Mouse (Mus musculus): Measurements from ENCODE around the gene Phf24. TPM values are rescaled to one million over a fixed set of nuclear protein-coding genes. Genes with fewer than 3 reads are reported as not detected.

Gene Phf24
- polyA plus RNA-seq, 1 experiment from 2014 or later: 33.6 TPM

Other genes with a start within 250 kb of the Phf24 start
- gene 4930578G10Rik, start 181.1 kb upstream of the Phf24 start, polyA plus RNA-seq (2015; fragmentation: Nextera tagmentation; extraction: Ambion mirVana): 0.86 TPM in 1 of 2 replicates, not detected in the other
- not detected in 2 replicates for gene Ccl19, start 160.1 kb upstream of the Phf24 start, polyA plus RNA-seq (2015; fragmentation: Nextera tagmentation; extraction: Ambion mirVana)
- 0.58 and 0.62 TPM in 2 replicates for gene Ccl21a, start 142.7 kb upstream of the Phf24 start, polyA plus RNA-seq (2015; fragmentation: Nextera tagmentation; extraction: Ambion mirVana)
- gene Fam205a1, start 62.8 kb upstream of the Phf24 start, polyA plus RNA-seq (2015; fragmentation: Nextera tagmentation; extraction: Ambion mirVana): 0.15 TPM in 1 of 2 replicates, not detected in the other
- gene Gm12394, start 59.9 kb upstream of the Phf24 start, polyA plus RNA-seq (2015; fragmentation: Nextera tagmentation; extraction: Ambion mirVana): 0.24 and 0.49 TPM in 2 replicates
- 1.4 and 1.6 TPM in 2 replicates for gene Fam205c, start 42.4 kb upstream of the Phf24 start, polyA plus RNA-seq (2015; fragmentation: Nextera tagmentation; extraction: Ambion mirVana)
- gene Dnajb5, start 33.2 kb downstream of the Phf24 start, polyA plus RNA-seq (2015; fragmentation: Nextera tagmentation; extraction: Ambion mirVana): 56.0 and 82.4 TPM in 2 replicates
- 0.51 and 0.60 TPM in 2 replicates for gene 1700022I11Rik, start 52.9 kb downstream of the Phf24 start, polyA plus RNA-seq (2015; fragmentation: Nextera tagmentation; extraction: Ambion mirVana)
- gene Vcp, start 83.8 kb downstream of the Phf24 start, polyA plus RNA-seq (2015; fragmentation: Nextera tagmentation; extraction: Ambion mirVana): 509 and 532 TPM in 2 replicates
- 32.8 and 33.2 TPM in 2 replicates for gene Fancg, start 93.8 kb downstream of the Phf24 start, polyA plus RNA-seq (2015; fragmentation: Nextera tagmentation; extraction: Ambion mirVana)
- gene Pigo, start 109.2 kb downstream of the Phf24 start, polyA plus RNA-seq (2015; fragmentation: Nextera tagmentation; extraction: Ambion mirVana): 20.9 and 24.5 TPM in 2 replicates
- gene Stoml2, start 115.0 kb downstream of the Phf24 start, polyA plus RNA-seq (2015; fragmentation: Nextera tagmentation; extraction: Ambion mirVana): 237 and 238 TPM in 2 replicates
- 39.2 and 48.2 TPM in 2 replicates for gene Fam214b, start 129.6 kb downstream of the Phf24 start, polyA plus RNA-seq (2015; fragmentation: Nextera tagmentation; extraction: Ambion mirVana)
- gene Unc13b, start 142.3 kb downstream of the Phf24 start, polyA plus RNA-seq (2015; fragmentation: Nextera tagmentation; extraction: Ambion mirVana): 15.5 and 21.6 TPM in 2 replicates

All from forebrain, embryonic 16.5 days (tissue).